Mouse (Mus musculus): ENCODE results near the gene Ctf2. TPM values are rescaled to one million over a fixed set of nuclear protein-coding genes. Genes with fewer than 3 reads are reported as not detected.
A peak's percentile ranks its signal among the peaks of the same experiment; 100 is the strongest.

Gene Ctf2
- total and polyA plus RNA-seq, 2 experiments from 2014 or later = not detected

GRCm38 (mm10) chr7:127768997-127769593 lies 37.1 kb upstream of the Ctf2 start:
- peak overlapping the region; percentile 83 for H3K4me2 ChIP-seq (ENCODE audit: low read depth, low read length, poor library complexity, severe bottlenecking)
- H3K9ac ChIP-seq (replicated peaks; ENCODE audit: low read length, poor library complexity, severe bottlenecking) = peak overlapping the region; percentile 73; the same call in 1 of the 2 replicates
- H3K9me3 ChIP-seq (ENCODE audit: low read length) = no peaks in the 10 kb centered on the region
- TF ChIP-seq CTCF (IDR thresholded peaks at IDR 0.05) = no peak
- under 1% methylated on average over 16 of the region's 16 CpGs for WGBS
- peak overlapping the region; percentile 76 for H3K27ac ChIP-seq (ENCODE audit: low read depth, low read length)
- peak; percentile 91 for ATAC-seq (ENCODE audit: low FRiP score)
- H3K27me3 ChIP-seq (ENCODE audit: insufficient read depth, low read length) = no peaks in the 10 kb centered on the region
- peak; percentile 98 for DNase-seq (ENCODE audit: low spot score)
- H3K36me3 ChIP-seq (ENCODE audit: insufficient read depth, low read length) = peaks cover 33% of the 10 kb centered on the region
- H3K4me3 ChIP-seq (ENCODE audit: low read depth, low read length) = peak overlapping the region; percentile 47
- no peaks in the 10 kb centered on the region; the same call in 1 of the 2 replicates for H3K4me1 ChIP-seq (ENCODE audit: insufficient read depth, low read length)

GRCm38 (mm10) chr7:127768346-127768996 lies 36.5 kb upstream of the Ctf2 start:
- H3K27ac ChIP-seq (ENCODE audit: low read depth, low read length) = peak overlapping the region; percentile 55
- H3K4me2 ChIP-seq (ENCODE audit: low read depth, low read length, poor library complexity, severe bottlenecking) = peak overlapping the region; percentile 24; the same call in 1 of the 2 replicates
- H3K27me3 ChIP-seq (ENCODE audit: insufficient read depth, low read length) = no peaks in the 10 kb centered on the region
- WGBS = 42% methylated on average over 13 of the region's 13 CpGs
- no peak overlapping the region for H3K9ac ChIP-seq (replicated peaks; ENCODE audit: low read length, poor library complexity, severe bottlenecking)
- ATAC-seq (ENCODE audit: low FRiP score) (0 out of 2 replicates have a peak, but pooled peaks have one; percentile 1), DNase-seq (ENCODE audit: low spot score) (no peak)
- no peaks in the 10 kb centered on the region for H3K9me3 ChIP-seq (ENCODE audit: low read length)
- no peaks in the 10 kb centered on the region; the same call in 1 of the 2 replicates for H3K4me1 ChIP-seq (ENCODE audit: insufficient read depth, low read length)
- H3K36me3 ChIP-seq (ENCODE audit: insufficient read depth, low read length) = peaks cover 39% of the 10 kb centered on the region
- no peak overlapping the region for H3K4me3 ChIP-seq (ENCODE audit: low read depth, low read length)
- peak; percentile 44 for TF ChIP-seq CTCF (IDR thresholded peaks at IDR 0.05)

- peaks cover 42% of the 10 kb centered on the region for H3K36me3 ChIP-seq (ENCODE audit: insufficient read depth, low read length)
- no peak overlapping the region; the same call in 1 of the 2 replicates for H3K27ac ChIP-seq (ENCODE audit: low read depth, low read length)
These were observed 35.8 kb upstream of the Ctf2 start for GRCm38 (mm10) chr7:127767671-127768345.

GRCm38 (mm10) chr7:127766851-127767609 lies 35.1 kb upstream of the Ctf2 start:
- DNase-seq (ENCODE audit: low spot score) (no peak), ATAC-seq (ENCODE audit: low FRiP score) (no peak)
- H3K4me1 ChIP-seq (ENCODE audit: insufficient read depth, low read length) = no peaks in the 10 kb centered on the region; the same call in 1 of the 2 replicates
- H3K9me3 ChIP-seq (ENCODE audit: low read length) = no peaks in the 10 kb centered on the region
- TF ChIP-seq CTCF (IDR thresholded peaks at IDR 0.05) = no peak
- no peaks in the 10 kb centered on the region for H3K27me3 ChIP-seq (ENCODE audit: insufficient read depth, low read length)
- H3K4me2 ChIP-seq (ENCODE audit: low read depth, low read length, poor library complexity, severe bottlenecking) = no peak overlapping the region
- no peak overlapping the region for H3K9ac ChIP-seq (replicated peaks; ENCODE audit: low read length, poor library complexity, severe bottlenecking)
- H3K27ac ChIP-seq (ENCODE audit: low read depth, low read length) = no peak overlapping the region
- peaks cover 42% of the 10 kb centered on the region for H3K36me3 ChIP-seq (ENCODE audit: insufficient read depth, low read length)
- no peak overlapping the region for H3K4me3 ChIP-seq (ENCODE audit: low read depth, low read length)
- 76% methylated on average over 17 of the region's 17 CpGs for WGBS

More at GRCm38 (mm10) chr7:127767671-127768345, 35.8 kb upstream of the Ctf2 start:
- H3K4me2 ChIP-seq (ENCODE audit: low read depth, low read length, poor library complexity, severe bottlenecking) = no peak overlapping the region
- ATAC-seq (ENCODE audit: low FRiP score) (no peak), DNase-seq (ENCODE audit: low spot score) (no peak)
- no peak for TF ChIP-seq CTCF (IDR thresholded peaks at IDR 0.05)
- no peaks in the 10 kb centered on the region for H3K27me3 ChIP-seq (ENCODE audit: insufficient read depth, low read length)
- 95% methylated on average over 19 of the region's 19 CpGs for WGBS
- no peak overlapping the region for H3K4me3 ChIP-seq (ENCODE audit: low read depth, low read length)
- no peaks in the 10 kb centered on the region; the same call in 1 of the 2 replicates for H3K4me1 ChIP-seq (ENCODE audit: insufficient read depth, low read length)
- H3K9me3 ChIP-seq (ENCODE audit: low read length) = no peaks in the 10 kb centered on the region
- H3K9ac ChIP-seq (replicated peaks; ENCODE audit: low read length, poor library complexity, severe bottlenecking) = no peak overlapping the region

- no peak overlapping the region for H3K4me2 ChIP-seq (ENCODE audit: low read depth, low read length, poor library complexity, severe bottlenecking)
- H3K9ac ChIP-seq (replicated peaks; ENCODE audit: low read length, poor library complexity, severe bottlenecking) = no peak overlapping the region
- no peak for TF ChIP-seq CTCF (IDR thresholded peaks at IDR 0.05)
- no peaks in the 10 kb centered on the region; the same call in 1 of the 2 replicates for H3K4me1 ChIP-seq (ENCODE audit: insufficient read depth, low read length)
- H3K4me3 ChIP-seq (ENCODE audit: low read depth, low read length) = no peak overlapping the region
- peaks cover 45% of the 10 kb centered on the region for H3K36me3 ChIP-seq (ENCODE audit: insufficient read depth, low read length)
- 89% methylated on average over 2 of the region's 2 CpGs for WGBS
- H3K27me3 ChIP-seq (ENCODE audit: insufficient read depth, low read length) = no peaks in the 10 kb centered on the region
- no peak overlapping the region for H3K27ac ChIP-seq (ENCODE audit: low read depth, low read length)
- no peak for DNase-seq (ENCODE audit: low spot score)
- no peak for ATAC-seq (ENCODE audit: low FRiP score)
- no peaks in the 10 kb centered on the region for H3K9me3 ChIP-seq (ENCODE audit: low read length)
These were observed 33.8 kb upstream of the Ctf2 start for GRCm38 (mm10) chr7:127765756-127766155.

All from midbrain, postnatal 0 days (tissue).